Mouse (Mus musculus): ENCODE results near the gene Matn4. TPM values are rescaled to one million over a fixed set of nuclear protein-coding genes. Genes with fewer than 3 reads are reported as not detected.

Gene Matn4
- polyA plus RNA-seq, 1 experiment from 2014 or later = 0.39 TPM

DNA sequence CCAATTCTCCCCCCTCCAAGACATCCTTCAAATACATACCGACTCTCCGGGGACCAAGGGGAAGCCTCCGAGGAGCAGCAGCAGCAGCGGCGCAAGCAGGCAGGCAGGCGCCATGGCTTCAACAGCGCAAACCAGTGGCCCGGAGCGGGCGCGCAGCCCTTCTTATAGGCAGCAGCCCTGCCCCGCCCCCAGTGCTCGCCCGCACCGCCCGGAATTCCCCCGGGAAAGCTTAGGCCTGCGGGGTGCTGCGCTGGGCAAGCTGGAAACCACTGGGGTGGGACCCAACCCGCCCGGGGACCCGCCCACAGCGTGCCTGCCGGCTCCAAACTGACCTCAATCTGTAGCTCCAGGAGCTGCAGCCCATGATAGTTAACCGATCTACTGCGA lies 38.1 kb upstream of the Matn4 start:
- H3K4me2 ChIP-seq (replicated peaks) = peak overlapping the region; percentile 81
- peak overlapping the region; percentile 48 for H3K4me3 ChIP-seq (replicated peaks)
- WGBS = under 1% methylated on average over 26 of the region's 26 CpGs
- H3K36me3 ChIP-seq = no peaks in the 10 kb centered on the region
- H3K4me1 ChIP-seq (replicated peaks) = peaks cover 25% of the 10 kb centered on the region
- H3K27me3 ChIP-seq = peaks cover 31% of the 10 kb centered on the region
- no peak overlapping the region for H3K27ac ChIP-seq
- peak; percentile 93 for ATAC-seq
- H3K9me3 ChIP-seq = no peaks in the 10 kb centered on the region
- H3K9ac ChIP-seq (replicated peaks) = peak overlapping the region; percentile 63

- Histone ChIP-seq H3K9me3 (no peaks in the 10 kb centered on the region), H3K4me1 (replicated peaks) (peaks cover 25% of the 10 kb centered on the region), H3K36me3 (no peaks in the 10 kb centered on the region), H3K27ac (no peak overlapping the region), H3K4me2 (replicated peaks) (peak overlapping the region; percentile 81), H3K27me3 (peaks cover 31% of the 10 kb centered on the region), H3K9ac (replicated peaks) (peak overlapping the region; percentile 63), H3K4me3 (replicated peaks) (peak overlapping the region; percentile 48)
- WGBS = 2% methylated on average over 29 of the region's 29 CpGs
- ATAC-seq = peak; percentile 61
These were observed 37.5 kb upstream of the Matn4 start for GRCm38 (mm10) chr2:164442315-164443050.

- Histone ChIP-seq H3K9ac (replicated peaks) (no peak overlapping the region), H3K4me1 (replicated peaks) (peaks cover 25% of the 10 kb centered on the region), H3K27ac (no peak overlapping the region), H3K4me3 (replicated peaks) (peak overlapping the region; percentile 48; the same call in 1 of the 2 replicates), H3K27me3 (peaks cover 31% of the 10 kb centered on the region), H3K36me3 (no peaks in the 10 kb centered on the region), H3K4me2 (replicated peaks) (peak overlapping the region; percentile 81), H3K9me3 (no peaks in the 10 kb centered on the region)
- 28% methylated on average over 7 of the region's 7 CpGs for WGBS
- ATAC-seq = no peak
These were observed 36.8 kb upstream of the Matn4 start for GRCm38 (mm10) chr2:164441731-164442130.

DNA sequence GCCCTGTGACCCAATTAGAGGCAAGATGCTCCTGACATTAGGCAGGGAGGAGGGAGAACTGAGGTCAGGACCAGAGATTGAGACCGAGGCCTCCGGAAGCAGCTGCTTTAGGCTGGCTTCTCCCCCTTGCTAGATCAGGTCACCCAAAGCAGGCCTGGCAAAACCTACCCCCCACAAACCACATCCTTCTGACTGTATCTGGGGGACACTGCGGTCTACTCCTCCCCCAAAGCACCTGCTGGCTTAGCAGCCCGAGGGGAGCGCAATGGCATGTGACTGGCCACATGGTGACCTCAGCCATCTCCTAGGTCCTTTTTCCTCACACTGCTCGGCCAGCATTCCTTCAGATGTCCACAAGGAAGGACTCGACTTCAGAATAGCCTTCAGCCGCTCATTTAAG lies 36.2 kb upstream of the Matn4 start:
- Histone ChIP-seq H3K27me3 (peaks cover 31% of the 10 kb centered on the region), H3K4me1 (replicated peaks) (peaks cover 25% of the 10 kb centered on the region), H3K9me3 (no peaks in the 10 kb centered on the region), H3K9ac (replicated peaks) (no peak overlapping the region), H3K4me3 (replicated peaks) (no peak overlapping the region), H3K27ac (no peak overlapping the region), H3K36me3 (no peaks in the 10 kb centered on the region), H3K4me2 (replicated peaks) (no peak overlapping the region)
- WGBS = 41% methylated on average over 8 of the region's 8 CpGs
- no peak for ATAC-seq

DNA sequence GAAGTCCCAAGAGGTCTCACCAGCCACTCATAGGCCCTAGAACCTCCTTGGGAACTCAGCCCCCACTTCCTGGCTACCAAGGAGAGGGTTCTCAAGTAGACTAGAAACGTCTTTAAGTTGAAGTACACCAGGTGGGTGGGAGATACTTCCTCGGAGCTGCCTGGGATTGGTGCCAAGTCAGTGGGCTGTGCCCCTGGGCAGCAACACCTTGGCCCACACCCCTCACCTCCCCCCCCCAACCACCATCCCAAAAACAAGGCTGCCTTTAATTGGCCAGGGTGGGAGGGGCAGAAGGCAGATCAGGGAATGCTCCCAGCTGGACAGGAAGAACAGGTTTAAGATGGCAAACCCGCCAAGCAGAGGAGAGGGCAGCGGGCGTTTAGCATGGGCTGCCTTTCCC lies 35.4 kb upstream of the Matn4 start:
- Histone ChIP-seq H3K4me1 (replicated peaks) (peaks cover 25% of the 10 kb centered on the region), H3K9ac (replicated peaks) (no peak overlapping the region), H3K9me3 (no peaks in the 10 kb centered on the region), H3K27me3 (peaks cover 31% of the 10 kb centered on the region), H3K4me3 (replicated peaks) (no peak overlapping the region), H3K4me2 (replicated peaks) (no peak overlapping the region), H3K36me3 (no peaks in the 10 kb centered on the region), H3K27ac (no peak overlapping the region)
- ATAC-seq = no peak
- WGBS = 88% methylated on average over 5 of the region's 5 CpGs

GRCm38 (mm10) chr2:164439001-164439421 lies 34.1 kb upstream of the Matn4 start:
- Histone ChIP-seq H3K4me3 (replicated peaks) (no peak overlapping the region), H3K27me3 (peaks cover 26% of the 10 kb centered on the region), H3K9ac (replicated peaks) (no peak overlapping the region), H3K4me1 (replicated peaks) (peaks cover 25% of the 10 kb centered on the region), H3K27ac (no peak overlapping the region), H3K36me3 (no peaks in the 10 kb centered on the region), H3K9me3 (no peaks in the 10 kb centered on the region), H3K4me2 (replicated peaks) (no peak overlapping the region)
- no peak for ATAC-seq
- WGBS = 74% methylated on average over 3 of the region's 3 CpGs

GRCm38 (mm10) chr2:164438257-164438656 lies 33.3 kb upstream of the Matn4 start:
- ATAC-seq = no peak
- Histone ChIP-seq H3K4me3 (replicated peaks) (no peak overlapping the region), H3K27me3 (peaks cover 23% of the 10 kb centered on the region), H3K4me1 (replicated peaks) (peaks cover 19% of the 10 kb centered on the region), H3K9ac (replicated peaks) (no peak overlapping the region), H3K4me2 (replicated peaks) (no peak overlapping the region), H3K36me3 (no peaks in the 10 kb centered on the region), H3K9me3 (no peaks in the 10 kb centered on the region), H3K27ac (no peak overlapping the region)
- 69% methylated on average over 8 of the region's 8 CpGs for WGBS

DNA sequence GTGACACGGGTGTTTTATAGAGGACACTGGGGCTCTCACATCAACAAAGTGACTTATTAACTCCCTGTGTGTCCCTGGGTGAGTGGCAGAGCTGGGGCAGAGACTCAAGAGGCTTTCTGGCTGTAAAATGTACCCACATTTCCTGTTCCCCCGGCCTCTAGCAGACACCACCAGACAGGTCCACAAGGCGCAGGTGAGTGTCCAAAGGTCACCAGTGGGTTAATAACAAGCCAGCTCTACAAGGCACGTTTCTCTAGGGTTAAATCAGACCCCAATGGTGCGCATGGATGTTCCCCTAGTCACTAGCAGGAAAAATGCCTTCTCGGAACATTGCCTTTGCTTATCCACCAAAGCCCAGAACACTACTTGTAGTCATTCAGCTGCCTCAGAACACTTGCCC lies 32.8 kb upstream of the Matn4 start:
- ATAC-seq = no peak
- Histone ChIP-seq H3K9me3 (no peaks in the 10 kb centered on the region), H3K27ac (no peak overlapping the region), H3K36me3 (no peaks in the 10 kb centered on the region), H3K4me2 (replicated peaks) (no peak overlapping the region), H3K4me3 (replicated peaks) (no peak overlapping the region), H3K27me3 (peaks cover 22% of the 10 kb centered on the region), H3K4me1 (replicated peaks) (peaks cover 14% of the 10 kb centered on the region), H3K9ac (replicated peaks) (no peak overlapping the region)
- WGBS = 84% methylated on average over 6 of the region's 6 CpGs

DNA sequence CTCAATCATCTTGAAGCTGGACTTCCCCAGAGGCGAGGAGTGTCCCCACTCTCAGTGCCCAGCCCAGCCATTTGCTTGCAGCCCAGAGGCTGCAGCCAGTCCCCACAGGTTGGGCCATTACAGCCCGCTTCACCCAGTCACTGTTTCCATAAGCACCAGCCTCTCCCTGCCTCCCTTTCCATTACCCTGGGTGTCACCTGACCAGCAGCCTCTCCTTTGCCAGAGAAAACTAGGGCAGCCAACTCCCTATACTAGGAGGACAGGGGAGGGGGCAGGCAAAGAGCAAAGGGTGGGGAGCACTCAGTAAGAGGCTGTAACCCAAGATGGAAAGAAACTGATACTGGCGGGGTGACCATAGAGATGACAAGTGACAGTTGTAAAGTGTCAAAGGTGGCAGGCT lies 32.0 kb upstream of the Matn4 start:
- H3K4me3 ChIP-seq (replicated peaks) = no peak overlapping the region
- peaks cover 16% of the 10 kb centered on the region for H3K27me3 ChIP-seq
- ATAC-seq = no peak
- H3K4me2 ChIP-seq (replicated peaks) = no peak overlapping the region
- no peaks in the 10 kb centered on the region for H3K36me3 ChIP-seq
- 48% methylated on average over 3 of the region's 3 CpGs for WGBS
- H3K9ac ChIP-seq (replicated peaks) = no peak overlapping the region
- no peak overlapping the region for H3K27ac ChIP-seq
- H3K4me1 ChIP-seq (replicated peaks) = peaks cover 7% of the 10 kb centered on the region
- H3K9me3 ChIP-seq = no peaks in the 10 kb centered on the region

DNA sequence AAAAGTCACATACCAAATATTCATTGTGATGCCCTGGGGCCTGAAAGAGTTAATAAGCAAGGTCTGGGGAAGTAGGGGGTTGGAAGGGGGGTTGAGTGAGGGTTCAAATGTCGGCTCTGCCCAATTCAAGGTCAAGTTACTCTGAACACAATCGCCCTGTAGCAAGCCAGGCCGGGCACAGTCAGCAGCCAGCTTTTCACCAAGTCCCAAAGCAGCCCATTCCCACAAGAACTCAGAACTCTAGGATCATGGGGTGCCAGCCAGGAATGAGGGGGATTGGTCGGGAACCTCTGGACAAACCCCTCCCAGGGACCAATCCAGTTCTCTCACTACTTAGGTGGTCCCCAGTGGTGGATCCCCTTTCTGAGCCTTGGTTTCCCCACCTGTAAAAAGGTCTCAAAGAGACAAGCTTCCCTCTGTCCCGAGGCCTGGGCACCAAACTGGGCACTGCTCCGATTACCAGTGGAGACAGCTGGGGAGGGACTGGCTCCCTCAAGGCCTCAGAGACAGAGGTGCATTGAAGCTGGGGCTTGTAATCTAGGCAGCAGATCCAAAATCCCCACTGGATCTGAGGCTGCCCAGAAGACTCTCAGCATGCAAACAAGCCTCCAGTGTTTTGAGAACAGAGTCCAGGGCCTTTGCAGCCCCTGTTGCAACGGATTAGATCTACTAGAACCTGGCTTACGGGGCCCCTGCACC lies 31.4 kb upstream of the Matn4 start:
- H3K27me3 ChIP-seq = peaks cover 10% of the 10 kb centered on the region
- 13% methylated on average over 8 of the region's 8 CpGs for WGBS
- H3K36me3 ChIP-seq = no peaks in the 10 kb centered on the region
- H3K27ac ChIP-seq = no peak overlapping the region
- H3K4me1 ChIP-seq (replicated peaks) = peaks cover 3% of the 10 kb centered on the region; the same call in 1 of the 2 replicates
- no peak for ATAC-seq
- H3K4me2 ChIP-seq (replicated peaks) = no peak overlapping the region
- no peak overlapping the region for H3K9ac ChIP-seq (replicated peaks)
- H3K4me3 ChIP-seq (replicated peaks) = no peak overlapping the region
- no peaks in the 10 kb centered on the region for H3K9me3 ChIP-seq

GRCm38 (mm10) chr2:164435216-164436090 lies 30.5 kb upstream of the Matn4 start:
- Histone ChIP-seq H3K9me3 (no peaks in the 10 kb centered on the region), H3K9ac (replicated peaks) (no peak overlapping the region), H3K4me3 (replicated peaks) (no peak overlapping the region), H3K27me3 (peaks cover 3% of the 10 kb centered on the region; the same call in 1 of the 2 replicates), H3K4me2 (replicated peaks) (no peak overlapping the region), H3K36me3 (no peaks in the 10 kb centered on the region), H3K4me1 (replicated peaks) (no peaks in the 10 kb centered on the region), H3K27ac (no peak overlapping the region)
- ATAC-seq = no peak
- WGBS = 60% methylated on average over 5 of the region's 5 CpGs

DNA sequence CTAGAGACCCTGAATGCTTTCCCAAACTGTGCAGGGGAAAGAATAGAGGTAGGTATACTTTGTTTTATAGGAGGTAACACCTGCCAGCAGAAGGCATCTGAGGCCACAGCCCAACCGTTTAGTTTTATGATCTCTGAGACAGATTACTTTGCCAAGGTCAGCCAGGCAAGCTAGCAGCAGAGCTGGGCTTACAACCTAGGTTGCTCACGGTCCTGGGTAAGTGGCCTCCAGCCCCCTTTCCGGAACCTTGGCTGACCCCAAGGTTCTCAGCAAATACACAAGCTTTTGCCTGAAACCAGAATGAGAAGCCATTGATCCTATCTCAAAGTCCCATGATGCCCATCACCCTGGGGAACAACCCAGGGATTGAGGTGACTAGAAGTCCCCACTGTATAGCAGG lies 29.7 kb upstream of the Matn4 start:
- Histone ChIP-seq H3K9ac (replicated peaks) (no peak overlapping the region), H3K4me1 (replicated peaks) (no peaks in the 10 kb centered on the region), H3K4me3 (replicated peaks) (no peak overlapping the region), H3K27me3 (no peaks in the 10 kb centered on the region), H3K9me3 (no peaks in the 10 kb centered on the region), H3K27ac (no peak overlapping the region), H3K4me2 (replicated peaks) (no peak overlapping the region), H3K36me3 (no peaks in the 10 kb centered on the region)
- WGBS = 80% methylated on average over 3 of the region's 3 CpGs
- no peak for ATAC-seq
